Mouse (Mus musculus) liver, embryonic 11.5 days (tissue): ENCODE results near the gene Parva. TPM values are rescaled to one million over a fixed set of nuclear protein-coding genes. Genes with fewer than 3 reads are reported as not detected.
A peak's percentile ranks its signal among the peaks of the same experiment; 100 is the strongest.

ENCODE experiments used
- ATAC-seq: fragments of 200-750 bp; cut with Nextera tagmentation; replicated peaks from 2 replicates; pipeline ENCODE4 v1.8.0; 2017; ENCODE audit warnings: moderate number of reproducible peaks, mild to moderate bottlenecking, moderate TSS enrichment, moderate library complexity; ENCODE audit not compliant: low FRiP score
- DNase-seq: peaks from one replicate; pipeline ENCODE4 v3.0.0-alpha.2; 2017; ENCODE audit warnings: low spot score
- H3K27ac ChIP-seq: fragments of 300-500 bp; sonication (generic); 2 replicates; pipeline ENCODE4 v1.5.1; 2014; ENCODE audit warnings: mild to moderate bottlenecking, low read depth, low read length, control low read depth
- H3K27me3 ChIP-seq: fragments of 300-500 bp; sonication (generic); replicated peaks from 2 replicates; pipeline ENCODE4 v1.6.1; 2014; ENCODE audit warnings: low read length, mixed read lengths; ENCODE audit not compliant: control insufficient read depth, insufficient read depth
- H3K36me3 ChIP-seq: fragments of 300-500 bp; sonication (generic); 2 replicates; pipeline ENCODE4 v1.6.1; 2014; ENCODE audit warnings: mild to moderate bottlenecking, low read length, moderate library complexity, mixed read lengths; ENCODE audit not compliant: control insufficient read depth, insufficient read depth
- H3K4me1 ChIP-seq: fragments of 300-500 bp; sonication (generic); replicated peaks from 2 replicates; pipeline ENCODE4 v1.6.1; 2014; ENCODE audit warnings: low read length, mixed read lengths; ENCODE audit not compliant: control insufficient read depth, insufficient read depth
- H3K4me2 ChIP-seq: fragments of 300-500 bp; sonication (generic); 2 replicates; pipeline ENCODE4 v1.6.1; 2014; ENCODE audit warnings: mild to moderate bottlenecking, control low read depth, moderate library complexity
- H3K4me3 ChIP-seq: fragments of 300-500 bp; sonication (generic); 2 replicates; pipeline ENCODE4 v1.5.1; 2014; ENCODE audit warnings: low read depth, low read length, control low read depth
- H3K9ac ChIP-seq: fragments of 300-500 bp; sonication (generic); 2 replicates; pipeline ENCODE4 v1.6.1; 2014; ENCODE audit warnings: low read depth, low read length, control low read depth
- H3K9me3 ChIP-seq: fragments of 300-500 bp; sonication (generic); 2 replicates; pipeline ENCODE4 v1.6.1; 2016; ENCODE audit warnings: low read length, inconsistent platforms, mixed read lengths; ENCODE audit not compliant: control insufficient read depth
- WGBS: fragments of 180-500 bp; shearing (Covaris S2); extraction: QIAGEN DNeasy Blood & Tissue Kit; methylation state at CpG from one replicate; pipeline ENCODE4 v1.1.7; 2014; 5-methylcytosine and 5-hydroxymethylcytosine counted together
- polyA plus RNA-seq: library from polyadenylated mRNA; unstranded; fragments of >200 nt; fragmentation: Nextera tagmentation; extraction: Ambion mirVana; gene quantifications from 2 replicates; pipeline ENCODE4 v1.2.1, GENCODE M21; 2014

Parva gene
- polyA plus RNA-seq, 1 experiment from 2014 or later, result 24.3 TPM

GRCm38 (mm10) chr7:112457920-112458319 is 30.6 kb downstream of the Parva start:
- 85% methylated on average over 4 of the region's 4 CpGs for WGBS
- no peaks in the 10 kb centered on the region for H3K9me3 ChIP-seq
- no peak overlapping the region for H3K9ac ChIP-seq
- DNase-seq, result no peak
- no peaks in the 10 kb centered on the region for H3K36me3 ChIP-seq
- H3K4me3 ChIP-seq, result no peak overlapping the region
- H3K27me3 ChIP-seq, result no peaks in the 10 kb centered on the region
- peaks cover 6% of the 10 kb centered on the region; the same call in 1 of the 2 replicates for H3K4me1 ChIP-seq
- H3K27ac ChIP-seq, result no peak overlapping the region
- H3K4me2 ChIP-seq, result no peak overlapping the region
- no peak for ATAC-seq

- DNase-seq, result no peak
Observed at GRCm38 (mm10) chr7:112458440-112458839, 31.1 kb downstream of the Parva start.

GRCm38 (mm10) chr7:112463074-112463473 is 35.8 kb downstream of the Parva start:
- H3K4me2 ChIP-seq, result no peak overlapping the region
- H3K27ac ChIP-seq, result no peak overlapping the region
- ATAC-seq (no peak), DNase-seq (no peak)
- H3K36me3 ChIP-seq, result no peaks in the 10 kb centered on the region
- H3K4me1 ChIP-seq, result peaks cover 8% of the 10 kb centered on the region; the same call in 1 of the 2 replicates
- no peak overlapping the region for H3K4me3 ChIP-seq
- H3K9ac ChIP-seq, result no peak overlapping the region
- H3K9me3 ChIP-seq, result no peaks in the 10 kb centered on the region
- no peaks in the 10 kb centered on the region for H3K27me3 ChIP-seq
- 2% methylated on average over 2 of the region's 2 CpGs for WGBS

More at GRCm38 (mm10) chr7:112458440-112458839, 31.1 kb downstream of the Parva start:
- Histone ChIP-seq H3K4me2 (no peak overlapping the region), H3K27ac (no peak overlapping the region), H3K4me3 (no peak overlapping the region), H3K9ac (no peak overlapping the region), H3K4me1 (peaks cover 9% of the 10 kb centered on the region; the same call in 1 of the 2 replicates), H3K27me3 (no peaks in the 10 kb centered on the region), H3K9me3 (no peaks in the 10 kb centered on the region), H3K36me3 (no peaks in the 10 kb centered on the region)
- no peak for ATAC-seq
- 75% methylated on average over 5 of the region's 5 CpGs for WGBS

- H3K4me1 ChIP-seq, result peaks cover 8% of the 10 kb centered on the region; the same call in 1 of the 2 replicates
- 68% methylated on average over 3 of the region's 3 CpGs for WGBS
- no peaks in the 10 kb centered on the region for H3K27me3 ChIP-seq
Observed at GRCm38 (mm10) chr7:112465920-112466319, 38.6 kb downstream of the Parva start.

GRCm38 (mm10) chr7:112466786-112467185 is 39.5 kb downstream of the Parva start:
- no peak overlapping the region for H3K27ac ChIP-seq

More at GRCm38 (mm10) chr7:112465920-112466319, 38.6 kb downstream of the Parva start:
- ATAC-seq, result no peak
- Histone ChIP-seq H3K36me3 (no peaks in the 10 kb centered on the region), H3K4me3 (no peak overlapping the region), H3K27ac (no peak overlapping the region), H3K4me2 (no peak overlapping the region), H3K9me3 (no peaks in the 10 kb centered on the region), H3K9ac (no peak overlapping the region)
- DNase-seq, result no peak

DNA sequence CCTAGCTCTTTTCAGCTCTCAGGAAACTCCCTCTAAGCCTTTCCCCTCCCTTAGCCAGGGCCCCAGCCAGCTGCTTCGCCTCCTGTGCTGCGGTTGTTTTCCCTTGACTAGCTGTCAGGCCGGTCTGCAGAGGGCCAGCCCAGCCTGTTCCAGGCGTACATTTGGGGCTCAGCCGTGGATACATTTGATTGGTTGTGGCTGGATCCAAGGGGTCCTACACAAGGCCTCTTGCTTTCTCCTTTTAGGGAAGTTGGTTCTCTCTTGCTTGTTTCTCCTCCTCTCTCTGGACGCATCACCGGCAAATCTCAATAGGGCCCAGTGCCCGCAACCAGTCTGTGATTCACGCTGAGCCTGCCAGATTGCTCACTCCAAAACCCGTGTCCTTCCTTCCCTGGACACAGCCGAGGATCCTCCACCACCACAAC is 40.4 kb downstream of the Parva start:
- H3K4me2 ChIP-seq, result no peak overlapping the region
- DNase-seq (no peak), ATAC-seq (no peak)
- no peak overlapping the region for H3K9ac ChIP-seq
- H3K36me3 ChIP-seq, result no peaks in the 10 kb centered on the region
- peaks cover 9% of the 10 kb centered on the region; the same call in 1 of the 2 replicates for H3K4me1 ChIP-seq
- H3K27ac ChIP-seq, result peak overlapping the region; percentile 21; the same call in 1 of the 2 replicates
- H3K4me3 ChIP-seq, result no peak overlapping the region
- H3K27me3 ChIP-seq, result no peaks in the 10 kb centered on the region
- 38% methylated on average over 11 of the region's 11 CpGs for WGBS
- H3K9me3 ChIP-seq, result no peaks in the 10 kb centered on the region

More at GRCm38 (mm10) chr7:112466786-112467185, 39.5 kb downstream of the Parva start:
- ATAC-seq (no peak), DNase-seq (no peak)
- 63% methylated on average over 3 of the region's 3 CpGs for WGBS
- Histone ChIP-seq H3K4me3 (no peak overlapping the region), H3K9me3 (no peaks in the 10 kb centered on the region), H3K27me3 (no peaks in the 10 kb centered on the region), H3K9ac (no peak overlapping the region), H3K4me2 (no peak overlapping the region), H3K36me3 (no peaks in the 10 kb centered on the region), H3K4me1 (peaks cover 8% of the 10 kb centered on the region; the same call in 1 of the 2 replicates)

DNA sequence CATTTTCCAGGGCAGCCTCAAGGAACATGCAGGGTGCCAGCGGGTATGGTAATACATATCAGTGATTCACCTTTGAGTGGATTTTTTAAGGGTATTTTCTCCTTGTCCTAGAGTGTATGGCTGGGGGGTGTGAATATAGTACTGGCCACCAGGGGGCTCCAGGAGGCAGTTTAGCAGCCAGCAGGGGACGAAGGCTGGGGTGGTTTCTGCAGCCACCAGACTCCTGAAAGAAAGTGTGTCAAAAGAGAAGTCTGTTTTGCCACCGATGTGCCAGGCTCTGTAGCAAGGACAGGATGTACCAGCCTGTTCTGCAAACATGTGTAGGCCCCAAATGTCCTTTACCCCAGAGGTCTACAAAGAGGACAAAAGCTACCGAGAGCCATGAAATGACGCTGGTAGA is 42.5 kb downstream of the Parva start:
- DNase-seq (peak; percentile 61), ATAC-seq (peak; percentile 41; the same call in 1 of the 2 replicates)
- Histone ChIP-seq H3K4me2 (no peak overlapping the region), H3K36me3 (no peaks in the 10 kb centered on the region), H3K9ac (no peak overlapping the region), H3K4me1 (0 out of 2 replicates have a peak, but pooled peaks cover 7% of the 10 kb centered on the region), H3K4me3 (no peak overlapping the region), H3K9me3 (no peaks in the 10 kb centered on the region), H3K27me3 (no peaks in the 10 kb centered on the region), H3K27ac (no peak overlapping the region)
- WGBS, result 42% methylated on average over 5 of the region's 5 CpGs

GRCm38 (mm10) chr7:112471316-112471715 is 44.0 kb downstream of the Parva start:
- ATAC-seq (no peak), DNase-seq (no peak)
- Histone ChIP-seq H3K27ac (no peak overlapping the region), H3K4me2 (no peak overlapping the region), H3K4me3 (no peak overlapping the region), H3K36me3 (no peaks in the 10 kb centered on the region), H3K4me1 (0 out of 2 replicates have a peak, but pooled peaks cover 7% of the 10 kb centered on the region), H3K27me3 (no peaks in the 10 kb centered on the region), H3K9ac (no peak overlapping the region), H3K9me3 (no peaks in the 10 kb centered on the region)
- WGBS, result 78% methylated on average over 7 of the region's 7 CpGs

DNA sequence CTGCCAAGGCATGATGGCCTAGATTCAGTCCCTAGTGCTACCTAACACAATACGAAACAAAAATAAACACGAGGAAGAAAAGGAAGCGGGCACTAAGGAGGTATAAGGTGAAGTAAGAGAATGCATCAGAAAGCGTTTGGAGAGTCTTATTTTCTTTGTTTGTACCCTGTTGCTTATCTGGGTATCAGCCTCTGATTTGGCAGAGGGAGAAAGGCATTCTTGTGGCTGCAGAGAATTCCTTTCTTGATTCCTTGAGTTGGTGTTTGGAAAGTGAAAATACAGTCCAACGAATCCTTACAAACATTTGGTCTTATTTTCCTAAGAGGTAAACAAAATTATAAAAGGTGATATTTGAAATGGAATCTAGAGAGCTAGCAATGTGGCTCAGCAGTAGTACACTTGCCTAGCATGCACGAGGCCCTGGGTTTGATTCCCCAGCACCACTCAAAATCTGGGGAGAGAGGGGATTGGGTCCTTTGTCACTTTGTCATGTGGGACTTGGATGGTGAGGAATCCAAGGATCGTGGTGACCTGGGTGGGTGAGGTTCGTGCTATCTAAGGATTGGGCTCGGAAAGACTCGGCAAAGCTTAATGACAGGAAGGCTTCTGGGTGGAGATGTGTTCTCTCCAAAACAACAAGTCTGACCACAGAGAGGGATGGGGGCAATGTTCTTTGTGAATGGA is 44.9 kb downstream of the Parva start:
- Histone ChIP-seq H3K4me1 (0 out of 2 replicates have a peak, but pooled peaks cover 7% of the 10 kb centered on the region), H3K27ac (no peak overlapping the region), H3K9ac (no peak overlapping the region), H3K36me3 (no peaks in the 10 kb centered on the region), H3K4me2 (no peak overlapping the region), H3K27me3 (no peaks in the 10 kb centered on the region), H3K9me3 (no peaks in the 10 kb centered on the region), H3K4me3 (no peak overlapping the region)
- 65% methylated on average over 10 of the region's 10 CpGs for WGBS
- no peak for ATAC-seq
- DNase-seq, result no peak
